Mouse (Mus musculus) bone marrow, adult 2 months (tissue): ENCODE data around the gene Tcf23.
A peak's percentile ranks its signal among the peaks of the same experiment; 100 is the strongest.

ENCODE experiments used
- CTCF ChIP-seq: fragments of 200-500 bp; IDR thresholded peaks from 2 replicates; pipeline ENCODE4 v1.5.1; 2011; ENCODE audit warnings: low read length, control low read depth; ENCODE audit not compliant: control insufficient read depth, insufficient read depth
- POLR2A ChIP-seq: fragments of 200-500 bp; IDR thresholded peaks from 2 replicates; pipeline ENCODE4 v1.6.1; 2011; ENCODE audit warnings: low read depth, mild to moderate bottlenecking, control low read depth, low read length, borderline replicate concordance; ENCODE audit not compliant: control insufficient read depth

DNA sequence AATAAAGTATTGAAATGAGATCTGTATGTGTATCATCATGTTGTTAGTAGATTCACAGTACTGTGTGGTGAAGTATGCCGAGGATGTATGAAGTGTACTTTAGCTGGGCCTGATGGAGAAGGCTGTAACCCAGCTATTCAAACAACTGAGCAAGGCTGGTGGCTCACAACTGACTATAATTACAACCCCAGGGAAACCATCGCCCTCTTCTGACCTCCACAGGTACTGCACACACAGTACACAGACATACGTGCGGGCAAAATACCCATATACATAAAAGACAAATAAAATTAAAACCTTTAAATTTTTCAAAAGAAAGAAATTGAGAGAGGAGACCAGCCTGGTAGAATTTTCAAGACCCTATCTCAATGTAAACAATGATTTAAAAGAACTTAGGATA lies 33.1 kb downstream of the Tcf23 start:
- TF ChIP-seq CTCF, result peak; percentile 19; the same call in 1 of the 2 replicates
- no peak for TF ChIP-seq POLR2A
